Mouse (Mus musculus) kidney, adult 2 months (tissue): ENCODE measurements around the gene N4bp2.

Experiments
- CTCF ChIP-seq: fragments of 200-500 bp; conservative IDR thresholded peaks from 2 replicates; pipeline ENCODE4 v1.5.1; 2011; ENCODE audit warnings: low read depth, mild to moderate bottlenecking, control low read depth, low read length, moderate library complexity, mixed read lengths; ENCODE audit not compliant: insufficient read depth, insufficient read length
- POLR2A ChIP-seq: fragments of 200-500 bp; IDR thresholded peaks from one replicate; pipeline ENCODE4 v1.6.1; 2011; ENCODE audit warnings: low read depth, low read length, control low read depth

DNA sequence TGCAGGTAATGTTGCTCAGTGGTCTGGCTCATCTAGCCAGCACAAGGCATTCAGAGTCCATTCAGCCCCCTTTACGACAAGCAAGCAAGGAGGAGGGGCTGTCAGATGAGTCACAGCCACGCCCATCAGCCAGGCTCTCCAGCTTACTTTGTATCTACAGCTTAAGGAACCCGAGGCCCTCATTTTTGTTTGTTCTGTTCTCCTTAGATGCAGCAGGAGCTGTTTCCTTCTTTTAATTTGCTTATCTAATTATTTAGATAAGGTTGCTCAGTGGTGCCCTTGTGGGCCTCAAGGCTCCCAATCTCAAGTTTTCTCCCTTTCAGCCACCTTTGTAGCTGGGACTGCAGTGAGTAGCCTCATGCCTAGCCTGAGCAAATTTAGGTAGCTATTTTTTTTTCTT lies 45.0 kb upstream of the N4bp2 start:
- TF ChIP-seq POLR2A: no peak
- TF ChIP-seq CTCF: no peak
